Mouse (Mus musculus): ENCODE measurements around the gene A730015C16Rik. TPM values are rescaled to one million over a fixed set of nuclear protein-coding genes. Genes with fewer than 3 reads are reported as not detected.

Gene A730015C16Rik
- 1.5 and 3.1 TPM in 2 replicates for polyA plus RNA-seq (2015; fragmentation: Nextera tagmentation; extraction: Ambion mirVana)

DNA sequence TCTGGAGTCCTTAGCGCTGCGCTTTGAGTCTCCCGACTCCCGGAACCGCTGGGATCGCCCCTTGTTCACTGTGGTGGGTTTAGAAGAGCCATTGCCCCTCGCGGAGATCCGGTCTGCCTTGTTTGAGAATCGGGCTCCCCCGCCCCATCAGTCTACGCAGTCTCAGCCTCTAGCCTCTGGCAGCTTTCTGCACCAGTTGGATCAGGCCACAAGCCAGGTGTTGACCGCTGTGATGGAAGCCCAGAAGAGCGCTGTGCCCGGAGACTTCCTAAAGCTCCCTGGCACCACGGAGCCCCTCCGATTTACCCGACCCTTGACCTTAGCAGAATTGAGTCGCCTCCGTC lies at the start of gene A730015C16Rik:
A730015C16Rik (minus strand) TSS at position 115 of the 344 bp plus-strand sequence.
- peak within 1 kb of the TSS; percentile 88 for H3K27ac ChIP-seq (replicated peaks)
- 14% methylated on average over 20 of the region's 20 CpGs for WGBS
- H3K9me3 ChIP-seq, result no peaks in the 10 kb centered on the region
- peak within 1 kb of the TSS; percentile 87 for H3K9ac ChIP-seq
- H3K36me3 ChIP-seq, result peaks cover 8% of the 10 kb centered on the region
- no peaks in the 10 kb centered on the region for H3K27me3 ChIP-seq
- ATAC-seq (ENCODE audit: low read depth), result peak; percentile 45; the same call in 1 of the 2 replicates
- peaks cover 37% of the 10 kb centered on the region for H3K4me1 ChIP-seq (replicated peaks)
- H3K4me3 ChIP-seq, result peak within 1 kb of the TSS; percentile 95
- H3K4me2 ChIP-seq, result peak within 1 kb of the TSS; percentile 99

DNA sequence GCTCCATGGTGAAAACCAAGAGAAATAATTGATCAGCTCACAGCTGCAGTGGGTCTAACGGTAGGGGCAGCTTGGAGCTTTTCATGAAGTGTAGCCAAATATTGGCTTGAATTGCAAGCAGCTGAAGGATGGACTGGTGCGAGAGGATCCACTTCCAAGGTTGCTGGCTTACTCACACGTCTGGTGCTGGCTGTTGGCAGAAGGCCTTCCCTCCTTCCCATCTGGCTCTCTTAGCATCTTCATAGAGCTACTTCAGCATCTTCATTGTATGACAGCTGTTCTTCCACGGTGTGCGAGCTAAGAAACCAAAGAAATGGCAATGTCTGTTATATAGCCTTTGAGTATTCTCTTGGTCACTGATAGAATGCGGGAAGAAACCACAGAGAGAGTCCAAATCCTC lies 42.5 kb upstream of the A730015C16Rik start:
- Histone ChIP-seq H3K9ac (no peak overlapping the region), H3K4me2 (no peak overlapping the region), H3K27me3 (no peaks in the 10 kb centered on the region), H3K9me3 (no peaks in the 10 kb centered on the region), H3K27ac (replicated peaks) (no peak overlapping the region), H3K4me3 (no peak overlapping the region), H3K36me3 (no peaks in the 10 kb centered on the region), H3K4me1 (replicated peaks) (no peaks in the 10 kb centered on the region)
- no peak for ATAC-seq (ENCODE audit: low read depth)
- 94% methylated on average over 6 of the region's 6 CpGs for WGBS

DNA sequence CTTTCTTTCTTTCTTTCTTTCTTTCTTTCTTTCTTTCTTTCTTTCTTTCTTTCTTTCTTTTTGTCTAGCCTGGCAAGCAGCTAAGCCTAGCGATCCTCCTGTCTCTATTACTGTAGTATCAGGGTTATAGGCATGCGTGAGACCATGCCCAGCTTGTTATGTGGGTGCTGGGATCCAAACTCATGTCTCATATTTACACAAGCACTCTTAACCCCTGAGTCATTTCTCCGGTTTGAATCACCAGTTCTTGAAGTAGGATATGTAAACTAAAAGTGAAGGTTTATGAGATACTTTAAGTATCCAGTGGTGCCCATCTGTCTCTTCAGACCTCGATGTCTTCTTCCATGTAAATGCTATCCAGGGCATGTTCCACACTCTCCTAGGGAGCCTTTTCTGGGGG lies 39.0 kb upstream of the A730015C16Rik start:
- Histone ChIP-seq H3K4me2 (no peak overlapping the region), H3K36me3 (no peaks in the 10 kb centered on the region), H3K27me3 (no peaks in the 10 kb centered on the region), H3K9me3 (no peaks in the 10 kb centered on the region), H3K9ac (no peak overlapping the region), H3K4me1 (replicated peaks) (0 out of 2 replicates have a peak, but pooled peaks cover 4% of the 10 kb centered on the region), H3K27ac (replicated peaks) (no peak overlapping the region), H3K4me3 (no peak overlapping the region)
- 93% methylated on average over 4 of the region's 4 CpGs for WGBS
- ATAC-seq (ENCODE audit: low read depth), result no peak

DNA sequence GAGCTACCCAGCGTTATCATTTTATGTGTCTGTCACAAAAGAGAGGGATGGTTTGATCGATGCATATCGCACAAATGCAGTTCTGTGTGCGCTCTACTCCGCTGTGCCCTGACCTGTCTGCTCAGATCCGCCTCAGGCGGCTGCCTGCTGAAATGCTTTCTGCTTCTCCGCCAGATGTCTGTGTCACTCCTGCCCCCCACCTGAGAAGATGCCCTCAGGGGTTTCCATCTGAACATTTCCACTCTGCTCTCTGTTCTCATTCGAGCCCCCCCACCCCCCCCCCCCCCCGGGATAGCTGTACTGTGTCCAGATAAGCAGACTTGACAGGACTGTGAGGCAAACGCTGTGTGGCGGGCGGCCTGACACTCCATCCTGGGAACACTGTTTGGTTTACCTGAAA lies 35.4 kb upstream of the A730015C16Rik start:
- Histone ChIP-seq H3K36me3 (no peaks in the 10 kb centered on the region), H3K4me2 (no peak overlapping the region), H3K4me3 (no peak overlapping the region), H3K27me3 (no peaks in the 10 kb centered on the region), H3K4me1 (replicated peaks) (peaks cover 15% of the 10 kb centered on the region), H3K27ac (replicated peaks) (no peak overlapping the region), H3K9me3 (no peaks in the 10 kb centered on the region), H3K9ac (no peak overlapping the region)
- 58% methylated on average over 13 of the region's 13 CpGs for WGBS
- no peak for ATAC-seq (ENCODE audit: low read depth)

DNA sequence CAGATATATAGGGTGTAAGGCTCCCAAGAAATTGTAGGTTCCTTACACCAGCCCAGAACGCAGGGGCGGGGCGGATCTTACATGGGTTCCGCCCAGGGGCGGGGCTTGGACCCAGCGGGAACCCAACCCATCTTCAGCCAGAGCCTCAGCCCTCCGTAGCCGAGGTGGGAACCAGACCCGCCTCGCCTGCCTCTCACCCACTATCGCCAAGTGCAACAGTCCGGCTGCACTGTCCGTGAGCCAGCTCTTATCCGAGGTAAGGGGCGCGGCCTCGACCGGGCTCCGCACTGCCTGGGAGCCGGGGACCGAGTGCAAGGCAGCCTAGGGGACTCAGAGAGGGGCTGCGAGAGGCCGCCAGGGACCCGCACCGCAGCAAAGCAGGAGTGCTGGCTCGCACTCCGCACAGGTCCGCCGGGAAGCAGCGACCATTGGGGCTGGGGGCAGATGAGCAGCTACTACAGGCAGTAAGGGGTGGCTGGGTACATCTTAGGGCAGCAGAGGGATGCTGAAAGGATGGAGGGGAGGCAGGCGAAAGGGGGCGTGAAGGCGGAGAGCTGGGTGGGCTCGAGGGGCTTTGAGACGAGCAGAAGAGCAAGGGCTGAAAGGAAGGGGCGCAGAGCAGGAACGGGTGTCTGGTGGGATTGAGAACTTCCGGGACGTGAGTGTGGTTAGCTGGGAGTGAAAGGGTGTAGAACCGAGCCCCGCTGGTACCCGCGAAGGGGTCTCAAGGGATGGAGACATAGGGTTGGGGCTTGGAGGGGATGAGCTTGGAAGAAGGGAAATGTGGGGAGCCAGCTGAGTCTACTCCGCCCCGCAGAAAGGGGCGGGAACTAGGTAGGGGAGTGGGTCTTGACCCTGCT lies 30.8 kb upstream of the A730015C16Rik start, which contains the start of gene Rab3b:
Rab3b (plus strand) TSS at position 101 of the 860 bp plus-strand sequence.
- Histone ChIP-seq H3K4me1 (replicated peaks) (peaks cover 15% of the 10 kb centered on the region), H3K4me2 (peak within 1 kb of the TSS; percentile 89), H3K27me3 (peaks cover 6% of the 10 kb centered on the region; the same call in 1 of the 2 replicates), H3K36me3 (no peaks in the 10 kb centered on the region), H3K9me3 (no peaks in the 10 kb centered on the region), H3K9ac (peak within 1 kb of the TSS; percentile 75), H3K27ac (replicated peaks) (peak within 1 kb of the TSS; percentile 57; the same call in 1 of the 2 replicates), H3K4me3 (peak within 1 kb of the TSS; percentile 57)
- under 1% methylated on average over 46 of the region's 46 CpGs for WGBS
- peak; percentile 92 for ATAC-seq (ENCODE audit: low read depth)

DNA sequence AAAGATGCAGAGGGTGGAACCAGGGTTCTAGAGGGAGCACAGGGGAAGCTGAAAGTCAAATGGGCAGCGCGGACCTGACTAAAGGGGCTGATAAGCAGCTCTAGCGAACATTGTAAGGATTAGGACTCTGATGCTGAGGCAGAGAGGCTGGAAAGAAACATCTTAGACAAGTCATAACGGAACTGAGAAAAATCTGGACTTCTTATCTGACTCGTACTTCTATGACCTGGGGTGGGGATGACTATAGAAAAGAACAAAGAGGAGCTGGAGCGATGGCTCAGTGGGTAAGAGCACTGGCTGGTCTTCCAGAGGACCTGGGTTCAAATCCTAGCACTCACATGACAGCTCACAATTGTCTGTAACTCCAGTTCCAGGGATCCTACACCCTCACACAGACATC lies 29.5 kb upstream of the A730015C16Rik start:
- WGBS, result 79% methylated on average over 6 of the region's 6 CpGs

DNA sequence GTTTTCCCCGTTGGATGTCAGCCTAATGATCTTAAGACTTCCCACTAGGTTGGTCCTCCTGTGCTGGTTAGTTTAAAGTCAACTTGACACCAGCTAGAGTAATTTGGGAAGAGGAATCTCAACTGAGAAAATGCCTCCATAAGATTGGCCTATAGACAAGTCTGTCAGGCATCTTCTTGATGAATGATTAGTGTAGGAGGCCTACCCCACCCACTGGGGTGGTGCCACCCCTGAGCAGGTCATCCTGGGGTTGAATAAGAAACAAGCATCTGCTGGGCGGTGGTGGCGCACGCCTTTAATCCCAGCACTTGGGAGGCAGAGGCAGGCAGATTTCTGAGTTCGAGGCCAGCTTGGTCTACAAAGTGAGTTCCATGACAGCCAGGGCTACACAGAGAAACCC lies 25.3 kb upstream of the A730015C16Rik start:
- no peak overlapping the region for H3K4me3 ChIP-seq
- H3K36me3 ChIP-seq, result no peaks in the 10 kb centered on the region
- peaks cover 6% of the 10 kb centered on the region; the same call in 1 of the 2 replicates for H3K27me3 ChIP-seq
- WGBS, result 94% methylated on average over 5 of the region's 5 CpGs
- H3K9ac ChIP-seq, result no peak overlapping the region
- H3K4me2 ChIP-seq, result no peak overlapping the region
- H3K4me1 ChIP-seq (replicated peaks), result no peaks in the 10 kb centered on the region
- H3K9me3 ChIP-seq, result no peaks in the 10 kb centered on the region
- H3K27ac ChIP-seq (replicated peaks), result no peak overlapping the region
- no peak for ATAC-seq (ENCODE audit: low read depth)

More for the DNA sequence above, 29.5 kb upstream of the A730015C16Rik start:
- no peak overlapping the region for H3K4me2 ChIP-seq
- H3K27me3 ChIP-seq, result peaks cover 6% of the 10 kb centered on the region; the same call in 1 of the 2 replicates
- no peak overlapping the region for H3K27ac ChIP-seq (replicated peaks)
- no peaks in the 10 kb centered on the region for H3K9me3 ChIP-seq
- peaks cover 11% of the 10 kb centered on the region for H3K4me1 ChIP-seq (replicated peaks)
- no peaks in the 10 kb centered on the region for H3K36me3 ChIP-seq
- H3K9ac ChIP-seq, result no peak overlapping the region
- ATAC-seq (ENCODE audit: low read depth), result no peak
- no peak overlapping the region for H3K4me3 ChIP-seq

DNA sequence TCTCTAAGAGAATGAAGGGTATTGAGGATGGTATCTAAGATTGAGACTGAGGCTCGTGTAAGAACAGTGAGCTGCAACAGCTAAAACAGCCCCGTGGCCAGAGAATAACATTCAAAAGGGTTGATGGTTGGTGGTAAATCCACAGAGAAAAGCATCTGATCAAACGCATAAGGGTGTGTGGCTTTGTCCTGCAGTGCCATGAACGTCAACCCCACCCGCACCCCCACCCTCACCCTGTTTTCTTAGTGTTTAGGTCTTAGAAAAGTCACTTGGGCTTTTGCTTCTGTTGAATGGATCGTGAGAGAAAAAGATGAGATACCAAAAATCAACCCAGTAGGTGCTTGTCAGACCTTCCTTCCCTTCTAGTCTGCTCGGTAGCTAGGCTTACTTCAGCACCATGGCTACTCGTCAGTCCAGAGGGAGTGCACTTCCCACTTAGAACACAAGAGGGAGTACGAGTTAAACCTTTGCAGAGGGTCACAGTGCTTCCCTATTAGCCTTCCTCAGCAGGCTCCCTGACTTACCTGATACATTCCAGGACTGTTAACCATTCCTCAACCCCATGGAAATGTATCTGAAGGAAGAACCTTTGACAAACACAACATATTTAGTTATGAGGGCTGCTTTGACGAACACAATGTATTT lies 21.4 kb upstream of the A730015C16Rik start:
- H3K4me1 ChIP-seq (replicated peaks), result no peaks in the 10 kb centered on the region
- no peak overlapping the region for H3K4me3 ChIP-seq
- H3K9me3 ChIP-seq, result no peaks in the 10 kb centered on the region
- H3K9ac ChIP-seq, result no peak overlapping the region
- no peak overlapping the region for H3K4me2 ChIP-seq
- 35% methylated on average over 10 of the region's 10 CpGs for WGBS
- H3K27me3 ChIP-seq, result no peaks in the 10 kb centered on the region
- H3K36me3 ChIP-seq, result no peaks in the 10 kb centered on the region; the same call in 1 of the 2 replicates
- no peak overlapping the region for H3K27ac ChIP-seq (replicated peaks)
- peak; percentile 93 for ATAC-seq (ENCODE audit: low read depth)

DNA sequence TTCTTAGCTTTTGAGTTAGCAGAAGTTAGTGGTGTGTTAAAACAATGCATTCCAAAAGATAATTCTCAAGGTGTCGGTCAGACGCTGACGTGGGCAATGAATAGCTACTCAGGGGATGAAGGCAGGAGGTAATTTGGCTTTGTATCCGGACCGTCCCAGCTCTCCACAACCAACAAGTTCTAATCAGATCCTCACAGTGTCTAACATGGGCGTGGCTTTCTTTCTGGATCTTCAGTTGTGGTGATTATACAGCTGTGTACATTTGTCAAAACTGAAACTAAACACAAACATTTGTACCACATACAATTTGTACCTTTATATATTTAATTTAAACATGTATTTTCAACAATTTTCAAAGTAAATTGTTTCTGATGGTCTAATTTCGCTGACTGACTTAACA lies 18.4 kb upstream of the A730015C16Rik start:
- Histone ChIP-seq H3K36me3 (peaks cover 23% of the 10 kb centered on the region), H3K4me1 (replicated peaks) (no peaks in the 10 kb centered on the region), H3K27ac (replicated peaks) (no peak overlapping the region), H3K9ac (no peak overlapping the region), H3K9me3 (no peaks in the 10 kb centered on the region), H3K27me3 (no peaks in the 10 kb centered on the region), H3K4me2 (no peak overlapping the region), H3K4me3 (no peak overlapping the region)
- WGBS, result 85% methylated on average over 7 of the region's 7 CpGs
- no peak for ATAC-seq (ENCODE audit: low read depth)

DNA sequence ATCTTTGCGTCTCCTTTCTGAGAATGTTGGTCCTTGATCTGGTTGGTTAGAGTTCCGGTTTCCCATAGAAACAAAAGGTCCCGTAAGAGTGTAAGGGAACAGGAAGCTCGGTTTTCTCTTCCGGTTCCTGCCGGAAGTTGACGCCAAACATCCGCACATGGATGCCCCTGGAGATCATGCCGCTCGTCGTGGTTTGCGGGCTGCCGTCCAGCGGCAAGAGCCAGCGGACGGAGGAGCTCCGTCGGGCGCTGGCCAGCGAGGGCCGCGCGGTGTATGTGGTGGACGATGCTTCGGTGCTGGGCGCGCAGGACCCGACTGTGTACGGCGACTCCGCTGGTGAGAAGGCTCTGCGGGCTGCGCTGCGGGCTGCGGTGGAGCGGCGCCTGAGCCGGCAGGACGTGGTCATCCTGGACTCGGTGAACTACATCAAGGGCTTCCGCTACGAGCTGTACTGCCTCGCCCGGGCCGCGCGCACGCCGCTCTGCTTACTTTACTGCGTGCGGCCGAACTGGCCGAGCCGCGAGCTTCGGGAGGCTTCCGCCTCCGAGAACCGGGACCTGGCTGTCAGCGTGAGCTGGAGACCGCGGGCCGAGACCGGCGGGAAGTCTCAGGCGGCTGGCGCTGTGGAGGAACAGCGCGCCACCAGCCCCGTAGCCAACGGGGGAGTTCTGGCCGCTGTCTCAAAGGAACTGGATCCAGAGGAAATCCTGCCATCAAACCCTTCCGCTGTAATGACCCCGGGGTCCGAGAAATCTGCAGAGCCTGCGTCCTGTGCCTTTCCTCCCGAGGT lies 509 bp downstream of the A730015C16Rik start, which contains the start of gene Kti12:
Kti12 (plus strand) TSS at position 71 of the 790 bp plus-strand sequence.
- Histone ChIP-seq H3K4me1 (replicated peaks) (peaks cover 43% of the 10 kb centered on the region), H3K27ac (replicated peaks) (peak within 1 kb of the TSS; percentile 88), H3K9ac (peak within 1 kb of the TSS; percentile 87), H3K4me3 (peak within 1 kb of the TSS; percentile 95), H3K36me3 (peaks cover 3% of the 10 kb centered on the region; the same call in 1 of the 2 replicates), H3K4me2 (peak within 1 kb of the TSS; percentile 99), H3K27me3 (no peaks in the 10 kb centered on the region), H3K9me3 (no peaks in the 10 kb centered on the region)
- WGBS, result under 1% methylated on average over 77 of the region's 77 CpGs
- ATAC-seq (ENCODE audit: low read depth), result peak; percentile 91

DNA sequence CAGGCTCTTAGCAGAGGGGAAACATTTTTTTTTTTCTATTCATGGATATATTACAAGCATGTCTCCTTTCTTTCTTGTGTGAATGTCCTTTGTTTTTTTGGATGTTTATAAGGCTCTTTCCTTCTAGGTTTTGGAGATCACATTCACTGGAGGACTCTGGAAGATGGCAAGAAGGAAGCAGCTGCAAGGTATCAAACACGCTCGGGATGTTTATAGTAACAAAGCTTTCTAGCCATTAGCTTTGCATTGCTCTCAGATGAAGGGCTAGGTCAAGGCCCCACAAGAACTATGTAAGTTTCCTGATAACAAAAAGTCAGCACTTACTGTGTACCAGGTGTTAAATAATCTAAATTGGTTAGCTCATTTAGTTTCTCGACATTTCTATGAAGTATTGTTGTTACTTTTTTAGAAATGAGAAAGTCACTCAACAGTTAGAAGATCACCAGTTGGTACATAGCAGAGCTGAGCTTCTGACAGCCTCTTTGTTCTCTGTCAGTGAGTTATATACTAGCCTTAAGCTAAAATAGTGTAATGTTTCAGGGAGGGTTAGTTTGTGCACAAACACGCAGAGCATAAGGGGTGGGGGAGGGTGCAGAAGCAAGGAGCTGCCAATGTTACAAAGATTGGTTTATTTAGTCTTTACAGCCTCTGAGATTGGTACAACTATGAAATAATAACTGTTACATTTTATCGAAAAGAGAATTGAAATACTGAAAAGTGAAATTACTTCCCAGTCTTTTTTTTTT lies 2.4 kb downstream of the A730015C16Rik start:
- no peak overlapping the region for H3K4me3 ChIP-seq
- no peak overlapping the region for H3K9ac ChIP-seq
- no peak overlapping the region for H3K27ac ChIP-seq (replicated peaks)
- H3K4me2 ChIP-seq, result no peak overlapping the region
- no peaks in the 10 kb centered on the region for H3K27me3 ChIP-seq
- H3K9me3 ChIP-seq, result no peaks in the 10 kb centered on the region
- H3K4me1 ChIP-seq (replicated peaks), result peaks cover 37% of the 10 kb centered on the region
- no peak for ATAC-seq (ENCODE audit: low read depth)
- H3K36me3 ChIP-seq, result no peaks in the 10 kb centered on the region
- WGBS, result 79% methylated on average over 5 of the region's 5 CpGs

Data from neural tube, embryonic 13.5 days (tissue).